Mouse (Mus musculus): ENCODE data around the gene Slc17a6.

GRCm38 (mm10) chr7:51624336-51624897, 2.6 kb downstream of the Slc17a6 start:
- TF ChIP-seq TAL1 (IDR thresholded peaks at IDR 0.05; ENCODE audit: low read length) (no peak), GATA1 (IDR thresholded peaks at IDR 0.05; ENCODE audit: low read length) (no peak)
